Mouse (Mus musculus) spleen, adult 2 months (tissue): Measurements from ENCODE around the gene Adgrv1. TPM values are rescaled to one million over a fixed set of nuclear protein-coding genes. Genes with fewer than 3 reads are reported as not detected.
"Not testable (repeated sequence)": the region's sequence is repeated elsewhere in the genome, so short reads cannot be mapped to it uniquely, and the experiment has no call there.

ENCODE experiments used
- DNase-seq, 2 experiments: peaks; one replicate each; pipeline versions ENCODE4 v3.0.0 to v3.0.0-alpha.2; 2012 to 2021; ENCODE audit warnings: low spot score in 2 of 2, low read depth in 1 of 2
- H3K27ac ChIP-seq: fragments of 200-500 bp; 2 replicates; pipeline ENCODE4 v1.5.1; 2012; ENCODE audit warnings: low read length, inconsistent platforms; ENCODE audit not compliant: insufficient read depth
- H3K27me3 ChIP-seq: fragments of 200-500 bp; 2 replicates; pipeline ENCODE4 v1.6.1; 2012; ENCODE audit warnings: mild to moderate bottlenecking, moderate library complexity, low read length, inconsistent platforms; ENCODE audit not compliant: control insufficient read depth, insufficient read depth
- H3K36me3 ChIP-seq: fragments of 200-500 bp; 2 replicates; pipeline ENCODE4 v1.6.1; 2012; ENCODE audit warnings: mild to moderate bottlenecking, low read length, inconsistent platforms; ENCODE audit not compliant: control insufficient read depth, insufficient read depth
- H3K4me1 ChIP-seq: fragments of 200-500 bp; 2 replicates; pipeline ENCODE4 v1.6.1; 2011; ENCODE audit warnings: inconsistent platforms; ENCODE audit not compliant: control insufficient read depth, insufficient read depth, insufficient read length
- H3K4me3 ChIP-seq: fragments of 200-500 bp; 2 replicates; pipeline ENCODE4 v1.5.1; 2011; ENCODE audit warnings: mild to moderate bottlenecking, inconsistent platforms; ENCODE audit not compliant: insufficient read depth, insufficient read length; ENCODE audit errors: extremely low read depth
- CTCF ChIP-seq: fragments of 200-500 bp; IDR thresholded peaks from 2 replicates; pipeline ENCODE4 v1.5.1; 2011; ENCODE audit warnings: mild to moderate bottlenecking, inconsistent platforms; ENCODE audit not compliant: insufficient read depth, insufficient read length, insufficient replicate concordance; ENCODE audit errors: extremely low read depth
- POLR2A ChIP-seq: fragments of 200-500 bp; IDR thresholded peaks from 2 replicates; pipeline ENCODE4 v1.6.1; 2011; ENCODE audit warnings: low read depth, low read length, inconsistent platforms
- WGBS: fragments of 180-500 bp; shearing (Covaris S2); methylation state at CpG from one replicate; pipeline ENCODE4 v1.1.7; 2018; 5-methylcytosine and 5-hydroxymethylcytosine counted together
- polyA plus RNA-seq: library from polyadenylated mRNA; depleted of rRNA; stranded (reverse); fragments of >200 nt; gene quantifications from 2 replicates; pipeline ENCODE4 v1.2.3, GENCODE M21; 2012

Adgrv1 gene
- polyA plus RNA-seq, 1 experiment = 0.28 TPM

DNA sequence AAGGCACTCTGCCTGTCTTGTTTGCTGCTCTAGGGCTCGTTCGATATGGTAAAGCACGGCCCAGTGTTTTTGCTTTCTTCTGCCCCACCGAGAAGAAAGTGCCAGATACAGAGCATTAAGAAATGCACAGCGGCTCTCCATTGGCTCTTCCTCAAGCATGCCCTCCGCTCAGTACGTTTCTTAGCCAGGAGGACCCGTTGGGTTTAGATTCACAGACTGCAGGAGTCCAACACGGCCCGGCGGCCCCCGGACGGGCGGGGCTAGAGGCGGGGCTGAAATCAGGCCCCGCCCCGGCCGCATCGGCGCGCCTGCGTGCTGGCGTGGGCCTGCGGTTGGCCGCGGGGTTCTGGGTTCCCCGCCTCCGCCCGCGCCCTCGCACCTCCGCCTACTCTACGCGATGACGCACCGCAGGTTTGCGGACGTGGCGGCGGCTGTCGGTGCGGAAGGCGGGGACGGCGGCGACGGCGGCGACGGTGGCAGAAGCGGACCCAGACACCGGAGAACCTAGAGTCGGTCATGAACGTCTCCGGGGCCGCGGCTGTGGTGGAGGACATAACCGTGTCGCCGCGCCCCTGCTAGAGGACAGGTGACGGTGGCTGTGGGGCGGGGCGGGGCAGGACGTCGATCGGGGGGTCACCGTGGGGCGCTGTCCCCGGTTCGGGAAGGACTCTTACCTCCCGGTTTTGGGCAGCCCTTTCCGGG lies 24.5 kb upstream of the Adgrv1 start, which contains the start of gene Lysmd3:
Lysmd3 (plus strand) TSS at position 313 of the 702 bp plus-strand sequence.
- Histone ChIP-seq H3K4me1 (no peaks in the 10 kb centered on the region), H3K27me3 (no peaks in the 10 kb centered on the region), H3K4me3 (peak within 1 kb of the TSS; percentile 90), H3K36me3 (no peaks in the 10 kb centered on the region), H3K27ac (peak within 1 kb of the TSS; percentile 88)
- under 1% methylated on average over 73 of the region's 73 CpGs for WGBS
- TF ChIP-seq POLR2A (peak; percentile 29), CTCF (no peak)
- peak; percentile 81 to 90 for DNase-seq

DNA sequence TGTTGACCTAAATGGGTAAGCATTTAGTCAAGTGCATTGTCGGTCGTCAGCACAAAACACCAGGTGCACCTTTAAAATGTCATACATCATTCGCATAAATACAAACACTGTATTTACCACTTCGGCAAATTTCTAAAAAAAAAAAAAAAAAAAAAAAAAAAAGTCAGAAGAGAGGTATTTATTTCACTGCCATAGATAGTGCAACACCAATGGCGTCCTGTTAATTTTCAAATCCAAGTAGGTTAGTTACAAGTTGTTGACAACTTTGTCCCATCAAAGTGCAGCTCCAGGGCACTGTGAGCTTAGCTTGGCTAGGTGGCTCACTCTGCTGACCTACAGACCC lies 24.0 kb upstream of the Adgrv1 start:
- DNase-seq = no peak
- Histone ChIP-seq H3K4me1 (no peaks in the 10 kb centered on the region), H3K4me3 (peak overlapping the region; percentile 64), H3K27me3 (no peaks in the 10 kb centered on the region), H3K36me3 (no peaks in the 10 kb centered on the region), H3K27ac (peak overlapping the region; percentile 49)
- WGBS = 38% methylated on average over 5 of the region's 5 CpGs
- TF ChIP-seq CTCF (no peak), POLR2A (no peak)

DNA sequence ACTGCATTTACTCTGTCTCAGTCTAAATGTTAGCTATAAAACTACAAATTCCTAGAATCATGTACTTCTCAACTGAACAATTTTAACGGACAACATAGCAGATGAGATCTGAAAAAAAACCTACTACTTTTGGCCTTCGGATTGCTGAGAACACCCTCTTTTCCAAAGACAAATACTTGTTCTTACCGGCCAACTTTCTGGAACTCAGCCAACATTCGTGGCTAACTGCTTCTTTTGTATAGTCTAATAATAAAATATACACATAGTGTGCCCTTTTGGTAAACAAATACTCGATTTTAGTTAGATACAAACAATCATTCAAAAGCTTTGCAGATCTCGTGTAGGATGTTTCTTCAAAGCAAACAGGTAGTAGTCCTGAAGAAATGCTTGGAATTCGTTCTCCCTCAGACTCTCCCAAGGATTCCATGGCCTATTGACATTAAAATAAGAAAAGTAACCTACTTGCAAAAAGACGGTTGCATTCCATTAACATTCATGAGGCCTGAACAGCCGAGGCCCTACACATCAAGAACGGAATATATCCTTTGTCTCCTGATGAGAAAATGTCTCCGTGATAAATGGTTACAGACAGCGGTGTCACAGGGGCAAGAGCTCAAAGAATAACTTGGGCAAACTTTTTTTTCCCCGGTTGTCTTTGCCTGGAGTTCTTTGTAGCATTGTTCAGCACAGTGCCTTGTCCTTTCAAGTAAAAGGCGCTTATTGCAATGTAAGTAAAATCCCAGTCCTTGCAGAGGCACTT lies 23.3 kb upstream of the Adgrv1 start:
- no peak overlapping the region for H3K4me3 ChIP-seq
- H3K4me1 ChIP-seq = no peaks in the 10 kb centered on the region
- 87% methylated on average over 14 of the region's 14 CpGs for WGBS
- no peak for DNase-seq
- H3K36me3 ChIP-seq = no peaks in the 10 kb centered on the region
- no peaks in the 10 kb centered on the region for H3K27me3 ChIP-seq
- no peak overlapping the region for H3K27ac ChIP-seq
- TF ChIP-seq POLR2A (no peak), CTCF (no peak)

DNA sequence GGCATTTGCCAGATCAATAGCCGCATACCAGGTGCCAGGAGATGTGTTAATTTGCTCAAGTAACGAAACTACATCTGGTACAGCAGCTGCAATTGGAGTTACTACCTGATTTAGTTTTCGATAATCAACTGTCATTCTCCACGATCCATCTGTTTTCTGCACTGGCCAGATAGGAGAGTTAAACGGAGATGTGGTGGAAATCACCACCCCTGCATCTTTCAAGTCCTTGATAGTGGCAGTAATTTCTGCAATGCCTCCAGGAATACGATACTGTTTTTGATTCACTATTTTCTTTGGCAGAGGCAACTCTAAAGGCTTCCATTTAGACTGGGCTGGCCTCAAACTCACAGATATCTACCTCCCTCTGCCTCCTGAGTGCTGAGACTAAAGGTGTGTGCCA lies 17.4 kb upstream of the Adgrv1 start:
- not testable (repeated sequence) for H3K27me3 ChIP-seq, H3K4me1 ChIP-seq, H3K27ac ChIP-seq, DNase-seq, H3K4me3 ChIP-seq, H3K36me3 ChIP-seq
- 80% methylated on average over 5 of the region's 6 CpGs for WGBS

DNA sequence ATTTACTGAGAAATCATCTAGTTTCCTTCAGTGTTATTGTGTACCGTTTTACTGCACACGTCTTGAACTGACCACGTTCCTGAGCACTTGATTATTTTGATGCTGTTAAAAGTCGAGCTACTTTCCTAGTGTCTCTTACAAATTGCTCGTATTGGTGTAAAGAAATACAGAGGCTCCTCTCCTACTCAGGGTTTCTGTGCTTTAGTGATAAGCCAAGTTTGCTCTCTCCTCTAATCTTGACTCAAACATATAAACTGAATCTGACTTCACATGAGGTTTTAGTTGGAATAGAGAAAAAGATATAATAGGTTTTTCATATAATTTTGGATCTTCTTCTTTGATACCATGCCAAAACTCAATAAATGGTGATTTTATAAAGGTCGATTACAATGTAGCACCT lies 13.4 kb upstream of the Adgrv1 start:
- no peaks in the 10 kb centered on the region for H3K36me3 ChIP-seq
- no peaks in the 10 kb centered on the region for H3K27me3 ChIP-seq
- no peak for DNase-seq
- no peak overlapping the region for H3K4me3 ChIP-seq
- no peak overlapping the region for H3K27ac ChIP-seq
- 78% methylated on average over 6 of the region's 6 CpGs for WGBS
- TF ChIP-seq CTCF (no peak), POLR2A (no peak)
- H3K4me1 ChIP-seq = no peaks in the 10 kb centered on the region

DNA sequence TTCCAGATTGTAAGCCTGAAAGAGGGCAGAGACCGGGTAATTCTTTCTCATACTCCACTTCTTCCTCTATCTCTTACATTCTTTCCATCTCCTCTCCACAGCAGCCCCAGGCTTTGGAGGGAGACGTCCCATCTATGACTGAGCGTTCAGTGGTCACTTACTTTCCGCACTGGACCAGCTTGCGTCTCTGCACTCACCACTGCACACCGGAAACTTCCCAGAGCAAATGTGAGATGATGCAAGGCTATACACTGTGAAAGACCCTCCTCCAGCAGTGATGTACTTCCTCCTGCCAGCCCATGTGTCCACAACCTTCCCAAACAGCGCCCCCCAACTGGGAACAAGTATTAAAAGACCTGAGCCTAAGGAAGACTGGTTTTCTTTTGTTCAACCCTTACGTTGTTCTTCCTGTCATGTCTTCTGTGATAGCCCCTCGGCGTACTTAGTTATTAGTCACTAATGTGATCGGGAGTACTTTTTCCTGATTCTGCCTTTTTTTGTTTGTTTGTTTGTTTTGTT lies 11.2 kb upstream of the Adgrv1 start:
- TF ChIP-seq CTCF = no peak
- Histone ChIP-seq H3K4me3 (no peak overlapping the region), H3K27ac (no peak overlapping the region), H3K27me3 (no peaks in the 10 kb centered on the region), H3K4me1 (no peaks in the 10 kb centered on the region), H3K36me3 (no peaks in the 10 kb centered on the region)
- DNase-seq = no peak
- WGBS = 88% methylated on average over 11 of the region's 11 CpGs
